Mouse (Mus musculus) left cerebral cortex, postnatal 4 days (tissue): ENCODE data around the gene Ppp1r15a. TPM values are rescaled to one million over a fixed set of nuclear protein-coding genes. Genes with fewer than 3 reads are reported as not detected.
A peak's percentile ranks its signal among the peaks of the same experiment; 100 is the strongest.
"Not testable (repeated sequence)": the region's sequence is repeated elsewhere in the genome, so short reads cannot be mapped to it uniquely, and the experiment has no call there.

Source experiments
- DNase-seq: peaks from one replicate; pipeline ENCODE4 v3.0.0-alpha.2; 2022
- intact Hi-C: fragments of 180-260 bp; cut with DNase I; formaldehyde crosslinking; loops from one replicate; pipeline ENCODE4 v1.15.1; 2025
- total RNA-seq, 2 experiments: library from RNA; stranded (reverse); gene quantifications; 2 replicates each; pipeline ENCODE4 v1.2.3; 2021

Gene Ppp1r15a
- total RNA-seq, 2 experiments from 2014 or later = 19.0 to 24.6 TPM

DNA sequence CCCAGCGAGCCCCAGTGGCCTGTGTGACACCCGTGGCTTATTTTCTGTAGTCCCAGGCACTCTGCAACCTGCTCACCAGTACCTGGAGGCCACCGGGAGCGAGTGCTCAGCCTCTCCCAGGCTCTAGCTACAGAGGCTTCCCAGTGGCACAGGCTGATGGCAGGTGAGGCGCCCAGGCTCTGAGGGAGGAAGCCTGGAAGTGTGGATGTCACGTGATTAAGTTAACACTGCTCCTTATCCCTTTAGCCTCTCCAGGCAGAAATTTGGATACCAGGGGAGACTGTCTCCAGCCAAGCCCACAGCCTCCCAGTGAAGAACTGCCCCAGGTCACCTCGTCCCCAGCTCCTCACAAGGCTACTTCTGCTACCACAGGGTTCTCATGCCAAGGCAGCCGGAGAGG is 27.5 kb upstream of the Ppp1r15a start:
- no peak for DNase-seq
- intact Hi-C loops = no loop called here

DNA sequence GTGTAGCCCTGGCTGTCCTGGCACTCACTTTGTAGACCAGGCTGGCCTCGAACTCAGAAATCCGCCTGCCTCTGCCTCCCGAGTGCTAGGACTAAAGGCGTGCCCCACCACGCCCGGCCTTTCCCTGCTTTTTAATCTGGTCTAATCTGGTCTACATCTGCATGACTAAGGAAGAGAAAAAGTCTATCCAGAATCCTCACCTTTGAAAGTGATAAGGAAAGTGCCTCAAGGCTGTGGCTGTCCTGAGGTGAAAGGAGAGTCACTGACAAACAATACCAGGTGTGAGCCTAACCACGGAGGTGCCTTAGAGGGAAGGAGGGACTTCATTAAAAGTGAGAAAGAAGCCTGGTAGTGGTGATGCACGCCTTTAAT is 25.4 kb upstream of the Ppp1r15a start:
- intact Hi-C loops = no loop called here
- DNase-seq = no peak

DNA sequence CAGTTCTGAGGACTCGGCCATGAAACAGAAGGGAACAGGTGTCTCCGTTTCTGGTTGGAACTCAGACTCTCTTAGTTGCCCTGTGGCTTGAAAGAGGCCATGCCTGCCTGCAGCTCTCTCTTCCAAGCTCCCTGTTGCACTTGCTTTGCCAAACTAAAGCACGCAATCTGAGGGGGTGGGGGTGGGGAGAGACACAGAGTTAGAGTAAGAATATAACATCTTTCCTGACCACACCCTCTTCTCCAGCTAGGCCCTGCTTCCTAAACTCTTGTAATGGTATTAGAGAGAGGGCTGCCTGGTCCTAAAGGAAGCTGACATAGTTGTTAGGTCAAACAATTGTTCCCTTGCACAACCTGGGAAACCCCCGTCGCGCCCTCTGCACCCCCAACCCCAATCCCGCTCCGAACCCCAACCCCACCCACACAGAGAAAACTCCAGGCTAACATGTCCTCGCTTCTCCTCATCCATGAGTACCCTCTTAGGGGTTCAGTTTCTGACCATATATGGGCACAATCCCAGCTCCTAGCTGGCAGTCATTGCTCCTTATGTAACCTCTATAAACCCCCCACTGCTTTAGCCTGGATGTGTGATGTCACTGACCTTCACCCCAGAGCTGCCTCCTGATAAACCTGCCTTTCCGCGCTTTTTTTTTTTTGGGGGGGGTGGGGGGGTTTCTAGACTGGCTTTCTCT is 24.9 kb upstream of the Ppp1r15a start:
- intact Hi-C loops = no loop called here
- no peak for DNase-seq

DNA sequence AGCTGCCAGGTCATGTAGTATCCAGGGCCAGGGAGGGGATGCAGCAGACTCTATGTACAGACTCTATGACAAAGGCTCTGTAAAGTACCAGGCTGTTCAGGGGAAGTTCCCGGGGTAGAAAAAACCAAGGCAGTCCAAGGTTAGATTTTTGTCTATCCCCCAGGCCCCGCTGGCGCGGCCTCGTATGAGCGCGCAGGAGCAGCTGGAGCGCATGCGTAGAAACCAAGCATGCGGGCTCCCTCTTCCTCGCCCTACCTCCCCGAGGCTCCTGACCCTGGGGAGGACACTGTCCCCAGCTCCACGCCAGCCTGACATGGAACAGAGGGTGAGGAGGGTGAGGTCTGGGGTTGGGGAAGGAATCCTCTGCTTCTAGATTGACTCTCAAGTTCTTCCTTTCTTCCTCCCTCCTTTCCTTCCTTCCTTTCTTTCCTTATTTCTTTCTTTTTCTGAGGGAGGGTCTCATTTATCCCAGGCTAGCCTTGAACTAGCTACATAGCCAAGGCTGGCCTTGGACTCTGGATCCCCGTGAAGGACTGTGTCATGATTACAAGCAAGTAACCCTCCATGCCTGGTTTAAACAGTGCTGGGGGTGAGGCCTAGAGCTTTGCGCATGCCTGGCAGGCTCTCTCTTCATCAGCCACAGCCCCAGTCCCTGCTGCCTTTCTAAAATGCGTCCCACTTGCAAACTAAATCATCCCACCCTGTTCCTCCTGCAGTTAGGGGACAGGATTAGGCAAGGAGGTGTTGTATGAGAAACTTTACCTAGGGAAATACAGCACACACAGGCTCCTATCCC is 23.8 kb upstream of the Ppp1r15a start:
- no peak for DNase-seq
- intact Hi-C loops = no loop called here

DNA sequence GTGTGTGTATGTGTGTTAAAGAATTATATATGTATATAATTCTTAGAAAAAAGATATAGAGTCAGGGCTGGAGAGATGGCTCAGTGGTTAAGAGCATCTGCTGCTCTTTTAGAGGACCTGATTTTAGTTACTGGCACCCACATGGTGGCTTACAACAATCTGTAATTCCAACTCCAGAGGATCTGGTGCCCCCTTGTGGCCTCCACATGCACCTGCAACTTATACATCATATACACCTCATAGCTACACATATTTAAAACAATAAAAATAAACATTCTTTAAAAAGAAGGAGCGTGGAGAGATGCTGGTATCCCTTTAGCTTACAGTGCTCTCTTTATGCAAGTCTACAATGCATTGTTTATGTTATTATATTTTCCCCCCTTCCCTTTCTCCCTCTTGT is 18.5 kb upstream of the Ppp1r15a start:
- no peak for DNase-seq
- intact Hi-C loops = no loop called here

DNA sequence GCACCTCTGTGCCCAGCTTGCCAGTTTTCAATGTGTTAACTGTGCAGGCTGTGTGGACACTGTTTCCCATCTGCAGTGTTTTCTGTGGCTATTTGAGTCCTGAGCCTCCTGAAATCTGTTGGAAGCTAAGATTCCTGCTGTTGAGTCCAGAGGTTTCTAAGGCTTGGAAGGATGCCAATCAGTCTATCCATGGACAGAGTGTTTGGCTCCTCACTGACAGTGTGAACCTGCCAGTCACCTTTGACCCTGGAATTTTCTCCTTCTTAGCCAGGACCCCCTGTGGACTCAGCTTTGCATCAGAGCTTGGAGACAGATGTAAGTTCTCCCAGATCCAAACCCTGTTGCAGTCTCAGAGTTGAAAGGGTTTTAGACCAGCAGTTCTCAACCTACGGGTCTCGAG is 14.1 kb upstream of the Ppp1r15a start:
- intact Hi-C loops = no loop called here
- DNase-seq = no peak

DNA sequence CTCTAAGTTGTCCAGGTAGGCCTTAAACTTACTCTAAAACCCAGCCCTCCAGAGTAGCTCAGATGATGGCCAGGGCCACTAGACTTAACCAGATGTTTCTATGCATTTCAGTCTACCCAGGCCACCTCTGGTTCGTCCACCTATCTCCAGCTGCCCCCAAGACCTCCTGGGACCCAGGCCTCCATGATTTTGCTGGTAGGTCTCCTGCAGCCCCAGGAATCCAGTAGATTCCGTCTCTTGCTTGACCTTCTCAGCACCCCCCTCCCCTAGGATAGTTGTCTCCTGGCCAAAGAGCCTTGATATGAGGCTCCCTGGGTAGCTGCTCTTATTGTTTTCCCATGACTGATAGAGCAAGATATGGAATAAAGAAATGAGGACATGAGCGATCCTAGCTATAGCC is 13.0 kb upstream of the Ppp1r15a start:
- DNase-seq = no peak

DNA sequence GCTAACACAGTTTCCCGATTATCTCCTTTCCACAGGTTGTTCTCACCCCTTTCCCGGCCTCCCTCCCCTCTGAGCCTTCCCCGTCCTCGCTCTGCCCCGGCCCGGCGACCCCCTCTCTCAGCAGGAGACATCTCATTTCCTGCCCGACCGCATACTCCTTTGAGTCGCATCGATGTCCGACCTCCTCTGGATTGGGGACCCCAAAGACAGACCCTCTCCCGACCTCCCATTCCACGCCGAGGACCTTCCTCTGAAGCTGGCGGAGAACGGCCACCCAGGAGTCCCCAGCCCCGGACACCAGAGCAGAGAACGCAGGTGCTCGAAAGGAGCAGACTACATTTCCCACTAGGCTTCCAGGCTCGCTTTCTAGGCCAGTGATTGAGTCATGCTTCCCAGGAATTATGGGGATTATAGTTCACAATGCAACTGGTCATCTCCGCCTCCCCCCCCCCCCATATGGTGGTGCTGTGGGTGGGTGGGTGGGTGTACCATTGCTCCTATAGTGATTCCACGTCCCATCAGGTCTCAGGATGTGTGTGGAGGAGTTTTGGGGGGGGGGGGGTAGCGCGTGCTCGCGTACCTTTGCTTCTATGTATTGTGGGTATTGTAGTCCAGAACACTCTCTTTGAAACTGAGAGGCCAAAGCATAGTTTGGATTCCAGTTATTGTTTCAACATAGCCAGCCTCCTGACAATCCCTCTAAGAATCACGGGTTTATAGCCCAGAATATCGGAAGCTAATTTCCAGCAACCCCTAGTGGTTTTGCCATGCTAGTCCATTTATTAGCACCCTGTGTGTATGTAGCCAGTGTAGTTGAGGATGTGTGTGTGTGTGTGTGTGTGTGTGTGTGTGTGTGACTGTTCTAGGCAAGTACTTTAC is 12.3 kb upstream of the Ppp1r15a start:
- intact Hi-C loops = no loop called here
- DNase-seq = peak; percentile 64

More for the DNA sequence above, 13.0 kb upstream of the Ppp1r15a start:
- intact Hi-C loops = no loop called here

DNA sequence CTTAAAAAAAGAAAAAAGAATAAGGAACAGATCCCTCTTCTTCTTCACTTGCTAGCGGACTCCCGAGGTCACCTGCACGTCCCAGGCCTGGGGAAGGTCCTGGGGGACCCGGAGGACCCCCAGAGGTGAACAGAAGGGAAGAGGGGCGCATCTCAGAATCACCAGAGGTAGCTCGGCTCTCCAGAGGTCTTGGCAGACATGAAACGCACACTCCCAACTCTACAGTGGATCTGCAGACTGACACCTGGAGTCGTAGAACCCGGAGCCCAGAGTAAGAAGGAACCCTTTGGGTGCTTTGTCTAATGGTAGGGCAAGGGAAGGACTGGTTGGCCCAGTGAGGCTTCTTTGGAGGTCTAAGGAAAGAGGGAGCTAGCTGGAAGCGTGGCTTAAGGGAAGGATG is 11.5 kb upstream of the Ppp1r15a start:
- intact Hi-C loops = no loop called here
- no peak for DNase-seq

DNA sequence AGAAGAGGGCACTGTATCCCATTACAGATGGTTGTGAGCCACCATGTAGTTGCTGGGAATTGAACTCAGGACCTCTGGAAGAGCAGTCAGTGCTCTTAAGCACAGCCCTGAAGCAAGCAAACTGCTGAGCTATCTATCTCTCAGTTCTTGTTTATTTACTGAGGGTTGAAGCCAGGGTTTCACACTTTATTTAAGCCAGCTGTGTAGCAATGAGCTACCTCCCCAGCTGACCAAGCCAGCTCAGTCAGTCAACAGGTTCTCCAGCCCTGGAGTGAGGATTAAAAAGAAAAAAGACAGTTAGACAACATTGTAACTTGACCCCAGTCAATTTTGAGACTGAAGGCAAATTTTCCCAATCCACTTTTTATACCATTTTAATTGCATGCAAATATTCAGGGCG is 9.6 kb upstream of the Ppp1r15a start:
- intact Hi-C loops = no loop called here

DNA sequence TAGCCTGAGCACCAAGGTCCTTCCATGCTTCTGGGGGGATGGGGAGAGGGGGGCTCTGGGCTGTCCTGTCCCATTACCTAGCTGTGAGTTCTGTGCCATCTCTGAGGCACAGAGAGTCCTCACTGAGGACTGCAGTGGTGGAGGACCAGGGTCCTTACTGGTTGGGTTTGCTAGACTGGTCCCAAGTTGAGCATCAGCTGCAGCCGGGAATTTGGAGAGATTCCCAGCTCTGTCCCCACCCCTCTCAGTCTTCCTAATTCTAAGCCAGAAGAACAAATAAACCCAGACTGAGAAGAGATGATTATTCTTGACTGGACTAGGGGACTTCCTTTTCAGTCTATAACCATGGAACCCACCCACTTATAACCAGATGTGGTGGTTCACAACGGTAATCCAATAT is 4.6 kb upstream of the Ppp1r15a start:
- DNase-seq = no peak
- intact Hi-C loops = no loop called here

More for the DNA sequence above, 9.6 kb upstream of the Ppp1r15a start:
- DNase-seq = no peak

DNA sequence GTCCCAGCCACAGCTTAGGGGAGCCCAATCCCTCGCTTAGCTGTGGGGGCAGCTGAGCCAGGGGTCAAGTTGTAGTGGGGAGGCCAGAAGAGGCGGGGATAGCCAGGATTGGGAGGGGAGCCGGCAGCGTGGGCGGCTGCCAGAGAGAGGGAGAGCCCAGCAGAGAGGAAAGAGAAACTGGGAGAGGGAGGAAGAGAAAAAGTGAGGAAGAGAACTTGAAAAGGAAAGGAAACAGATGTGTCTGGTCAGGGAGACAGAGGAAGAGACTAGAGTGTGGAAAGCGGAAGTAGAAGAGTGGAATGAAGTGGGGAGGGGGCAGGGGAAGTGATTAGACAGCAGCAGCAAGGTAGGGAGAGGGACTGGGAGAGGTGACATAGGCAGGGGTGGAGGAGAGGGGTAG is 3.4 kb upstream of the Ppp1r15a start:
- no peak for DNase-seq
- intact Hi-C loops = no loop called here

DNA sequence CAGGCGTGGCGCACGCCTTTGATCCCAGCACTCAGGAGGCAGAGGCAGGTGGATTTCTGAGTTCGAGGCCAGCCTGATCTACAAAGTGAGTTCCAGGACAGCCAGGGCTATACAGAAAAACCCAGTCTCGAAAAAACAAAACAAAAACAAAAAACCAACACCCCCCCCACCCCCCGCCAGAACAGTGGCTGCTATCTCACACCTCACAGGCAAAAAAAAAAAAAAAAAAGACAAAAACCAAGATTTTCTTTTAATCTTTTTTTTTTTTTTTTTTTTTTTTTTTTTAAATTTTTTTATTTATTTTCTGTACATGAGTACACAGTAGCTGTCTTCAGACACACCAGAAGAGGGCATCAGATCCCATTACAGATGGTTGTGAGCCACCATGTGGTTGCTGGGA is 1.1 kb upstream of the Ppp1r15a start:
- DNase-seq, intact Hi-C loops: not testable (repeated sequence)

DNA sequence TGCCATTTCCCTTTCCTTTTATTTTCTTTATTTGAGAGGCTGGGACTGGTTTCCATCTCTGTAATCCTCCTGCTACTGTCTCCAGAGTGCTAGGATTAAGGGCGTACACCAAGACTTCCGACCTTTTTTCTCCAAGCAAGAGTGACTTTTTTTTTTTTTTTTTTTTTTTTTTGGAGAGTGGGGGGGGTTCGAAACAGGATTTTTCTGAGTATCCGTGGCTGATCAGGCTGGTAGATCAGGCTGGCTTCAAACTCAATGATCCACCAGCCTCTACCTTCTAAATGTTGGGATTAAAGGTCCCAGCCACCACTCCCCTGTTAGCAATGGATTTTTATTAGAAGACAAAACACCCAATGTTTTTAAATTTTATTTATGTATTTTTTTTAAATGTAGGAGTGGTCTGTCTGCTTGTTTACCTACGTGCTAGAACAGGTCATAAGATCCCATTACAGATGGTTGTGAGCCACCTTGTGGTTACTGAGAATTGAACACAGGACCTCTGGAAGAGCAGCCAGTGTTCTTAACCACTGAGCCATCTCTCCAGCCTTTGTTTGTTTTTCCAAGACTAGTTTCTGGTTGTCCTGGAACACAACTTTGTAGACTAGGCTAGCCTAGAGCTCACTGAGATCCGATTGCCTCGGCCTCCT is 529 bp upstream of the Ppp1r15a start:
- DNase-seq = no peak
- intact Hi-C loops = no loop called here

DNA sequence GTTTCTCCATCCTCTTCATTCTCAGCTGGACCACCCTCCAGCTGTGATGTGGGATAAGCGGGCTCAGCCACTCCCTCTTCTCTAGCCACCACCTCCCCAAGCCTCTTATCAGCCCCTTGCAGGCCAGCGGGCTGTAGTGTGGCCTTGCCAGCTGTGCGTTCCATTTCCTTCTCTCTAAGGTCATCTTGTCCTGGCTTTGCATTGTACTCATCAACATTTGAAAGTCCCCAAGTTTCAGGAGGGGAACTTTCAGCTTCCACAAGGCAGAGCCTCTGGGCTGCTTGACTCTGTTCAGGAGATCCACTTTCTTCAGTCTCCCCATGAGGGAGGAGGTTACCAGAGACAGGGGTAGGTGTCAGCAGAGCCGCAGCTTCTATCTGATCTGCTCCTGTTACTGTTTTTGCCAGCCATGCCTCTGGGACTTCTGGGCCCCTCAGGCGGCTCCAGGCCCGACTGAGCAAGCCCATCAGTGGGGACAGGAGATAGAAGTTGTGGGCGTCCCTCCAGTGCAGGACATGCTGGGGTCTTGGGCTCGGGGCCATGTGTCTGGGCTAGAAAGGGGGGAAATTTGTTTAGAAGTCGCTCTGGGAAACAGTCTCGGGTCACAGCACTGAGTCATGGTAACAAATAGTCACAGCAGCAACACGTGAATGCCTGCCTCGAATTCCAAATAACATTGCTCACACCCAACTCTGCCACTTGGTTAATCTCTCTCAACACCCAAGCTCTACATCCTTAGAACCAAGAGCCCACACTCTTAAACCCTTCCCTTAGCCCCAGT is 1.0 kb downstream of the Ppp1r15a start:
- intact Hi-C loops = no loop called here
- peak; percentile 40 for DNase-seq

DNA sequence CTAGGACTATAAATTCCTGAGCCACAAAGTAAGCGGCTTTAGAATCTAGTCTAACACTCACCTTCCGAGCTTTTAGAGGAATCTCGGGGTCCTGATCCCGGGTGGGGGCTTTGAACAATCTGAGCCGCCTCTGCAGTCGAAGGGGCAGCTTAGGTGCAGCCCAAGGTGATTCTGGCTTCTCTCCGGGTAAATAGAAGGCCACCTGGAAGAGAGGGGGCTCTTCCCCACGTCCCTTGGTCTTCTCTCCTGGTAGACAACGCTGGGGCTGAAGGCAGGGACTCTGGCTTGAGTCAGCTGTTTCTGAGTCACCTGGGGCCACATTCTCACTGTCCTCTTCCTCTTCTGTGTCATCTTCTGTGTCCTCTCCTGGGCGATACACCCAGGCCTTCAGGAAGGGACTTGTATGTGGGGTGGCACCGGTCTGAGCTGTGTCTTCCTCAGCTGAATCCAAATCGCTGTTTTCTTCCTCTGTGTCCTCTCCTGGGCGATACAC is 2.3 kb downstream of the Ppp1r15a start:
- intact Hi-C loops = no loop called here
- DNase-seq = no peak

DNA sequence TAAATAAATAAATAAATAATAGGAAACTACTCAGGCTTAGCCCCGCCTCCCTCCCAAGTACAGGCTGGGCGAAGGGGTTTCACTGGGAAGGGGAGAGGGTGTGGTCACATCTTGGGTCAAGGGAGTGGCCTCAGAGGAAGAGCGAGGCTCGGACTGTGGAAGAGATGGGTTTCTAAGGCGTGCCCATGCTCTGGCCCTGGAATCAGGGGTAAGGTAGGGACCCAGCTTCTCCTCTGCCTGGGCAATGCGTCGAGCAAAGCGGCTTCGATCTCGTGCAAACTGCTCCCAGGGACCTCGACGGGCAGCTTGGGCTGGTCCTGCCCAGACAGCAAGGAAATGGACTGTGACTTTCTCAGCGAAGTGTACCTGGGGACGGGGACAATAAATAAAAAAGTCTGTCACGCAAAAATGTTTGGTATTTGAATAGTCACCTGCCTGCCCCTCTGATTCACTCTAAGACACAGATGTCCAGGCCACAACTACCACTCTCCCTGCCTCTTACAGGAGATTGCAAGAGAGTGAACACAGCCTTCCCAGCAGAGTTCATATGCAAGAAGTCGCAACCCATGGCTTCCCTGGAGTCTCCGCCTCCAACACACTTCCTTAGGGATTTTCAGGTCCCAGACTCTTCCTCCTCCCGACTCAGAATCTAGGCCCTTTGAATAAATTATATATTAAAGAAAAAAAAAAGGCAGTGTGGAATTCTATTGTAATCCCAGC is 3.0 kb downstream of the Ppp1r15a start:
- DNase-seq = no peak
- intact Hi-C loops = no loop called here

DNA sequence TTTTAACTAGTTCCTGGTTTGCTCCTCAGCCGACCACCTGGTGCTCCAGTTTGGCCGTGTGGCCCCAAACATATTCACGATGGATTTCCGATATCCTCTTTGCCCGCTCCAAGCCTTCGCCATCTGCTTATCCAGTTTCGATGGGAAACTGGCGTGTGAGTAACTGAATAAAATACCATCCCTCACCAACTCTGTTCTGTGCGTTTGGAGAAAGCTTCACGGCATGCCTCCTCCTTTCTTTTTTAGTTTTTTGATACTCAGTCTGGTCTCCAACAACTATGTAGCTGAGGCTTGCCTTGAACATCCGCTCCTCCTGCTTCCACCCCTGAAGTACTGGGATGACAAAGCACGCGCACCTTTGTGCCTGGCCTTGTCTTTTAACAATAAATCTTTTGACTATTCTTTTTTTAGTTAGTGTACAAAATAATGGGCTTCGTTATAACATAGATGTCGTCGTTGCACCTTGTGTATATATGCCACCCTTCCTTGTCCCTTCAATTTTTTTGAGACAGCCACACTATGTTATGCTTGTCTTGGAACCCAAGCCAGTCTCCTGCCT is 3.8 kb downstream of the Ppp1r15a start:
- DNase-seq = no peak
- intact Hi-C loops = no loop called here

DNA sequence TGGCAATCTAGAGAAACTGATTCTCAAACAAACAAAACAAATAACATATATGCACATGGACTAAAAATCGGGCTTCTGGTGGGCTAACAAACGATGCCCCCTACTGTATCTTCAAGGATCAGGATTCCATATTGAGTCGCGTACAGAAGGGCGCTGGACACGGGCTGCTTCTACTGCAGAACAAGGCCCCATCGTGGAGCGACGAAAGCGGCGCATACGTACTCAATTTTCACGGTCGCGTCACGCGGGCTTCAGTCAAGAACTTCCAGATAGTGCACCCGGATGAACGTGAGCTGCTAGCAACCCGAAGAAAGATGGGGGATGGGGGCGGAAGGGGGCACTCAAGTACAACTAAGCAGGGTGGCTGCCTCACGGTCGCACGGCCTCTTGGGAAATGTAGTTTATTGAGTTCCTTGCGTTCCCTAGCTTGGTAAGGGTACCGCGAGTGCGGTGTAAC is 4.3 kb downstream of the Ppp1r15a start:
- peak; percentile 90 for DNase-seq
- intact Hi-C loops = no loop called here
